Mouse (Mus musculus) MEL (cell line): Measurements from ENCODE around the gene Ncam2. TPM values are rescaled to one million over a fixed set of nuclear protein-coding genes. Genes with fewer than 3 reads are reported as not detected.

Source experiments
- DNase-seq: peaks from one replicate; pipeline ENCODE4 v3.0.0; 2011; ENCODE audit warnings: low read depth, low spot score
- H3K27ac ChIP-seq: 2 replicates; pipeline ENCODE4 v1.5.1; 2012; ENCODE audit warnings: low read depth, mild to moderate bottlenecking, control low read depth, low read length, moderate library complexity; ENCODE audit not compliant: control insufficient read depth
- H3K27me3 ChIP-seq, 2 experiments: fragments of 150-350 bp in 1 of 2; sonication (generic) in 1 of 2; 2 replicates each; pipeline ENCODE4 v1.6.1; 2012; ENCODE audit warnings: low read length in 2 of 2, mild to moderate bottlenecking in 2 of 2, improper control_type of control experiment in 1 of 2, moderate library complexity in 1 of 2; ENCODE audit not compliant: insufficient read depth in 2 of 2, control insufficient read depth in 1 of 2
- H3K36me3 ChIP-seq, 2 experiments: 2 replicates each; pipeline ENCODE4 v1.6.1; 2012 to 2014; ENCODE audit warnings: low read length in 2 of 2, improper control_type of control experiment in 1 of 2, inconsistent platforms in 1 of 2, mild to moderate bottlenecking in 1 of 2; ENCODE audit not compliant: insufficient read depth in 2 of 2, control insufficient read depth in 1 of 2
- H3K4me1 ChIP-seq, 2 experiments: fragments of 150-350 bp in 1 of 2; sonication (generic) in 1 of 2; 2 replicates each; pipeline ENCODE4 v1.6.1; 2012; ENCODE audit warnings: low read length in 2 of 2, improper control_type of control experiment in 1 of 2, mild to moderate bottlenecking in 1 of 2; ENCODE audit not compliant: insufficient read depth in 2 of 2, control insufficient read depth in 1 of 2
- H3K4me3 ChIP-seq, 2 experiments: fragments of 150-350 bp in 1 of 2; sonication (generic) in 1 of 2; 2 replicates each; pipeline ENCODE4 v1.5.1; 2012; ENCODE audit warnings: low read depth in 2 of 2, low read length in 2 of 2, mild to moderate bottlenecking in 2 of 2, moderate library complexity in 2 of 2, control low read depth in 1 of 2, improper control_type of control experiment in 1 of 2; ENCODE audit not compliant: control insufficient read depth in 1 of 2, insufficient read depth in 1 of 2
- H3K79me2 ChIP-seq: 2 replicates; pipeline ENCODE4 v1.6.1; 2012; ENCODE audit warnings: mild to moderate bottlenecking, low read length, moderate library complexity; ENCODE audit not compliant: control insufficient read depth, poor library complexity, insufficient read depth
- H3K9ac ChIP-seq: 2 replicates; pipeline ENCODE4 v1.6.1; 2012; ENCODE audit warnings: low read depth, mild to moderate bottlenecking, control low read depth, low read length, moderate library complexity; ENCODE audit not compliant: control insufficient read depth, poor library complexity, severe bottlenecking
- H3K9me3 ChIP-seq: fragments of 150-350 bp; sonication (generic); replicated peaks from 2 replicates; pipeline ENCODE4 v1.6.1; 2012; ENCODE audit warnings: mild to moderate bottlenecking, low read length, improper control_type of control experiment, moderate library complexity; ENCODE audit not compliant: insufficient read depth
- BHLHE40 ChIP-seq: IDR thresholded peaks from 2 replicates; pipeline ENCODE4 v1.6.1; 2012; ENCODE audit warnings: low read depth, mild to moderate bottlenecking, inconsistent platforms, low read length, improper control_type of control experiment, borderline replicate concordance
- CHD1 ChIP-seq: IDR thresholded peaks from 2 replicates; pipeline ENCODE4 v1.6.1; 2012; ENCODE audit warnings: low read depth, mild to moderate bottlenecking, inconsistent platforms, low read length, improper control_type of control experiment
- CTCF ChIP-seq, 3 experiments: IDR thresholded peaks in 2 of 3; conservative IDR thresholded peaks in 1 of 3; 2 replicates each; pipeline ENCODE4 v1.5.1; 2011 to 2012; ENCODE audit warnings: low read length in 3 of 3, low read depth in 2 of 3, mild to moderate bottlenecking in 2 of 3, improper control_type of control experiment in 1 of 3, inconsistent platforms in 1 of 3, mixed read lengths in 1 of 3, moderate library complexity in 1 of 3; ENCODE audit not compliant: control insufficient read depth in 1 of 3, insufficient read depth in 1 of 3, poor library complexity in 1 of 3, severe bottlenecking in 1 of 3
- E2F4 ChIP-seq: IDR thresholded peaks from 2 replicates; pipeline ENCODE4 v1.6.1; 2011; ENCODE audit warnings: low read depth, low read length, improper control_type of control experiment, borderline replicate concordance
- EP300 ChIP-seq, 2 experiments: IDR thresholded peaks; 2 replicates each; pipeline ENCODE4 v1.6.1; 2011; ENCODE audit warnings: improper control_type of control experiment in 2 of 2, low read length in 2 of 2, low read depth in 1 of 2, mild to moderate bottlenecking in 1 of 2
- GABPA ChIP-seq: IDR thresholded peaks from 2 replicates; pipeline ENCODE4 v1.6.1; 2012; ENCODE audit warnings: low read depth, mild to moderate bottlenecking, inconsistent platforms, low read length, improper control_type of control experiment, moderate library complexity
- GATA1 ChIP-seq: IDR thresholded peaks from 2 replicates; pipeline ENCODE4 v1.6.1; 2011; ENCODE audit warnings: low read depth, low read length, improper control_type of control experiment
- HCFC1 ChIP-seq: IDR thresholded peaks from 2 replicates; pipeline ENCODE4 v1.6.1; 2012; ENCODE audit warnings: low read depth, mild to moderate bottlenecking, inconsistent platforms, low read length, improper control_type of control experiment, moderate library complexity
- JUND ChIP-seq: IDR thresholded peaks from 2 replicates; pipeline ENCODE4 v1.6.1; 2011; ENCODE audit warnings: low read depth, mild to moderate bottlenecking, improper control_type of control experiment, low read length
- KAT2A ChIP-seq: conservative IDR thresholded peaks from 2 replicates; pipeline ENCODE4 v1.6.1; 2012; ENCODE audit warnings: low read depth, low read length, improper control_type of control experiment, inconsistent platforms
- MAFK ChIP-seq: IDR thresholded peaks from 2 replicates; pipeline ENCODE4 v1.6.1; 2011; ENCODE audit warnings: low read depth, mild to moderate bottlenecking, low read length, improper control_type of control experiment, borderline replicate concordance
- MAX ChIP-seq: IDR thresholded peaks from 2 replicates; pipeline ENCODE4 v1.6.1; 2011; ENCODE audit warnings: low read length, improper control_type of control experiment
- MAZ ChIP-seq: IDR thresholded peaks from 2 replicates; pipeline ENCODE4 v1.6.1; 2012; ENCODE audit warnings: low read depth, mild to moderate bottlenecking, inconsistent platforms, low read length, improper control_type of control experiment
- MEF2A ChIP-seq: IDR thresholded peaks from 2 replicates; pipeline ENCODE4 v1.6.1; 2014; ENCODE audit warnings: low read depth, mild to moderate bottlenecking, inconsistent platforms, low read length, improper control_type of control experiment; ENCODE audit not compliant: poor library complexity, insufficient replicate concordance, severe bottlenecking; ENCODE audit errors: extremely low read depth
- MXI1 ChIP-seq: IDR thresholded peaks from 2 replicates; pipeline ENCODE4 v1.6.1; 2011; ENCODE audit warnings: mild to moderate bottlenecking, low read depth, low read length, improper control_type of control experiment
- NRF1 ChIP-seq: IDR thresholded peaks from 2 replicates; pipeline ENCODE4 v1.6.1; 2014; ENCODE audit warnings: low read depth, mild to moderate bottlenecking, inconsistent platforms, low read length, improper control_type of control experiment, moderate library complexity; ENCODE audit not compliant: poor library complexity, insufficient read depth, severe bottlenecking
- POLR2A ChIP-seq, 2 experiments: IDR thresholded peaks; 2 replicates each; pipeline ENCODE4 v1.6.1; 2011 to 2012; ENCODE audit warnings: low read length in 2 of 2, mild to moderate bottlenecking in 2 of 2, control low read depth in 1 of 2, improper control_type of control experiment in 1 of 2, low read depth in 1 of 2, moderate library complexity in 1 of 2; ENCODE audit not compliant: control insufficient read depth in 1 of 2, insufficient read depth in 1 of 2, poor library complexity in 1 of 2
- POLR2AphosphoS2 ChIP-seq: IDR thresholded peaks from 2 replicates; pipeline ENCODE4 v1.6.1; 2011; ENCODE audit warnings: low read length, improper control_type of control experiment
- POLR2AphosphoS5 ChIP-seq: IDR thresholded peaks from 2 replicates; pipeline ENCODE4 v1.6.1; 2012; ENCODE audit warnings: low read depth, borderline replicate concordance, mild to moderate bottlenecking, inconsistent platforms, low read length, moderate library complexity, mixed read lengths
- RAD21 ChIP-seq: IDR thresholded peaks from 2 replicates; pipeline ENCODE4 v1.6.1; 2011; ENCODE audit warnings: mild to moderate bottlenecking, low read depth, low read length, improper control_type of control experiment
- RCOR1 ChIP-seq: IDR thresholded peaks from 2 replicates; pipeline ENCODE4 v1.6.1; 2012; ENCODE audit warnings: low read depth, mild to moderate bottlenecking, inconsistent platforms, low read length, improper control_type of control experiment
- SIN3A ChIP-seq: IDR thresholded peaks from 2 replicates; pipeline ENCODE4 v1.6.1; 2012; ENCODE audit warnings: low read length, improper control_type of control experiment, inconsistent platforms
- SMC3 ChIP-seq: IDR thresholded peaks from 2 replicates; pipeline ENCODE4 v1.6.1; 2011; ENCODE audit warnings: low read depth, low read length, improper control_type of control experiment
- TAL1 ChIP-seq: IDR thresholded peaks from 2 replicates; pipeline ENCODE4 v1.6.1; 2012; ENCODE audit warnings: mild to moderate bottlenecking, inconsistent platforms, low read length, moderate library complexity, mixed read lengths
- TBP ChIP-seq: IDR thresholded peaks from 2 replicates; pipeline ENCODE4 v1.8.0; 2011; ENCODE audit warnings: low read depth, low read length, improper control_type of control experiment
- TCF12 ChIP-seq: IDR thresholded peaks from 2 replicates; pipeline ENCODE4 v1.6.1; 2014; ENCODE audit warnings: low read depth, mild to moderate bottlenecking, inconsistent platforms, low read length, improper control_type of control experiment, moderate library complexity
- ZC3H11A ChIP-seq: IDR thresholded peaks from 2 replicates; pipeline ENCODE4 v1.6.1; 2012; ENCODE audit warnings: low read depth, mild to moderate bottlenecking, inconsistent platforms, low read length, improper control_type of control experiment
- ZKSCAN1 ChIP-seq: IDR thresholded peaks from 2 replicates; pipeline ENCODE4 v1.6.1; 2012; ENCODE audit warnings: low read depth, mild to moderate bottlenecking, inconsistent platforms, low read length, improper control_type of control experiment, moderate library complexity
- ZMIZ1 ChIP-seq: IDR thresholded peaks from 2 replicates; pipeline ENCODE4 v1.6.1; 2012; ENCODE audit warnings: low read depth, mild to moderate bottlenecking, inconsistent platforms, low read length, improper control_type of control experiment, moderate library complexity
- ZNF384 ChIP-seq: IDR thresholded peaks from 2 replicates; pipeline ENCODE4 v1.6.1; 2012; ENCODE audit warnings: low read depth, mild to moderate bottlenecking, inconsistent platforms, low read length, improper control_type of control experiment
- polyA plus RNA-seq, 2 experiments: library from polyadenylated mRNA; stranded (reverse) in 1 of 2; unstranded in 1 of 2; fragments of >175 nt in 1 of 2; fragments of >200 nt in 1 of 2; gene quantifications; 2 replicates each; pipeline versions ENCODE4 v1.2.1 to v1.2.4; 2012; ENCODE audit warnings: low replicate concordance in 2 of 2, low read depth in 1 of 2; ENCODE audit not compliant: insufficient read length in 2 of 2, insufficient read depth in 1 of 2, missing spikeins in 1 of 2
- total RNA-seq: library from RNA; depleted of rRNA; stranded (reverse); fragments of 300-350 nt; gene quantifications from 2 replicates; pipeline ENCODE4 v1.2.3, GENCODE M21; 2012

The Ncam2 gene
- total and polyA plus RNA-seq, 3 experiments, result not detected

DNA sequence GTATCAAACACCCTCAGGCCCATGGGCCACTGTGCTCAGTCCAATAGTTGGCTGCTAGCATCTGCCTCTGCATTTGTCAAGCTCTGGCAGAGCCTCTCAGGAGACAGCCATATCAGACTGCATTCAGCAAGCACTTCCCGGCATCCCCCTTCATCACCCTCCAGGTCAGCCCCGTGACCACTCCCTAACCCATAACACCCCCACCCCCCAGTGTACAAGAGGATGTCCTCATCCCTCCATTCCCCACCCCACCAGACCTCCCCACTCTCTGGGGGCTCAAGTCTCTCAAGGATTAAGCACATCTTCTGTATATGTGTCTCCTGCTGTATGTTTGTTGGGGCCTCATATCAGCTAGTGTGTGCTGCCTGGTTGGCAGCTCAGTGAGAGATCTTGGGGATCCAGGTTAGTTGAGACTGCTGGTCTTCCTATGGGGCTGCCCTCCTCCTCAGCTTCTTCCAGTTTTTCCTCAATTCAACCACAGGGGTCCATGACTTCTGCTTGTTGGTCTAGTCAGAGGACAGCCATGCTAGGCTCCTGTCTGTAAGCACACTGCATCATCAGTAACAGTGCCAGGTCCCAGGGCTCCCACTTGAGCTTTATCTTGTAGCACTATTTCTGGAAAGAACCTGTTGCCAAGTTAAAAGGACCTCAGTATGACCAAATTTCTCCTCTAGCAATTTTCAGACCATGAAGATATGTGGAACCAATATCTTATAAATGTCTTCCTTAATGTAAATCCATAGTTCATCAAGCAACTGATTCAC lies 73.3 kb downstream of the Ncam2 start:
- no peaks in the 10 kb centered on the region for H3K4me1 ChIP-seq
- no peak overlapping the region for H3K9ac ChIP-seq
- H3K27me3 ChIP-seq, result no peaks in the 10 kb centered on the region
- DNase-seq, result no peak
- H3K36me3 ChIP-seq, result no peaks in the 10 kb centered on the region
- H3K27ac ChIP-seq, result no peak overlapping the region
- H3K4me3 ChIP-seq, result no peak overlapping the region
- TF ChIP-seq SIN3A (no peak), TBP (no peak), NRF1 (no peak), TCF12 (no peak), SMC3 (no peak), POLR2AphosphoS2 (no peak), POLR2AphosphoS5 (no peak), ZKSCAN1 (no peak), GABPA (no peak), E2F4 (no peak)
- TF ChIP-seq, all 39 proteins: peak for 0
- no peaks in the 10 kb centered on the region for H3K79me2 ChIP-seq
- no peaks in the 10 kb centered on the region for H3K9me3 ChIP-seq

DNA sequence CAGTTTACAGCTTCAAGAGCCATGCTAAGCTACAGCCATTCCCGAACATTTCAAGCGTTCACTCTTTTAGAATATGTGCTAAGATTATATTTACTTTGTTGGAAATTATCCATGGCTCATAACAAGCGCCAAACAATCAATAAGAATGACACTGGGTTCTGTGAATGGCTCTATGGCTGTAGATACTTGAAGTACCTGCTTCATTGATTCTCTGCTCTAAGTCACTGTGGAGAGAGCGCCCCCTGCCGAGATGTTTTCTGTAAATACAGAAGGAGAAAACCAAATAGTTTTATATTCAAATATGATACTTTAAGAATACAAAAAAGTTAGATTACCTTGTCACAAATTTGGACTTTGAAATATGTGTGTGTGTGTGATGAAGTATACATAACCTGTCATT lies 83.7 kb downstream of the Ncam2 start:
- Histone ChIP-seq H3K27ac (no peak overlapping the region), H3K4me3 (no peak overlapping the region), H3K9ac (no peak overlapping the region), H3K27me3 (no peaks in the 10 kb centered on the region), H3K79me2 (no peaks in the 10 kb centered on the region), H3K4me1 (no peaks in the 10 kb centered on the region), H3K9me3 (no peaks in the 10 kb centered on the region), H3K36me3 (no peaks in the 10 kb centered on the region)
- peak; percentile 40 for DNase-seq
- no peak for TF ChIP-seq NRF1
- no peak for TF ChIP-seq ZMIZ1
- TF ChIP-seq POLR2A (IDR thresholded peaks at IDR 0.05; ENCODE audit: control insufficient read depth in 1 of 2, insufficient read depth in 1 of 2, low read depth in 1 of 2, low read length in 2 of 2, poor library complexity in 1 of 2), result no peak
- TF ChIP-seq ZNF384, result no peak
- TF ChIP-seq TAL1, result no peak
- TF ChIP-seq JUND, result no peak
- 0 out of 2 replicates have a peak, but pooled peaks have one; percentile 20 for TF ChIP-seq ZC3H11A
- TF ChIP-seq GABPA, result no peak
- no peak for TF ChIP-seq GATA1
- no peak for TF ChIP-seq RCOR1
- no peak for TF ChIP-seq TBP
- no peak for TF ChIP-seq MEF2A
- peak; percentile 52 for TF ChIP-seq SMC3
- TF ChIP-seq SIN3A, result no peak
- TF ChIP-seq KAT2A, result no peak
- TF ChIP-seq TCF12, result no peak
- peak; percentile 17 to 48 (median 24); a peak in 3 of 6 replicates for TF ChIP-seq CTCF (IDR thresholded peaks at IDR 0.05 in 2 of 3, conservative IDR thresholded peaks at IDR 0.05 in 1 of 3; ENCODE audit: control insufficient read depth in 1 of 3, insufficient read depth in 1 of 3, low read depth in 2 of 3, low read length in 3 of 3, poor library complexity in 1 of 3, severe bottlenecking in 1 of 3)
- no peak for TF ChIP-seq EP300 (IDR thresholded peaks at IDR 0.05; ENCODE audit: low read depth in 1 of 2, low read length in 2 of 2)
- no peak for TF ChIP-seq MAFK
- TF ChIP-seq E2F4, result no peak
- TF ChIP-seq HCFC1, result no peak
- TF ChIP-seq MAZ, result no peak
- no peak for TF ChIP-seq BHLHE40
- peak; percentile 51 for TF ChIP-seq RAD21
- TF ChIP-seq MAX, result no peak
- no peak for TF ChIP-seq CHD1
- no peak for TF ChIP-seq MXI1
- no peak for TF ChIP-seq POLR2AphosphoS5
- TF ChIP-seq, all 39 proteins: peak for 4
